Mouse (Mus musculus) cortical plate, adult 2 months (tissue): ENCODE results near the gene Shq1. TPM values are rescaled to one million over a fixed set of nuclear protein-coding genes. Genes with fewer than 3 reads are reported as not detected.
A peak's percentile ranks its signal among the peaks of the same experiment; 100 is the strongest.

Experiments used
- H3K27ac ChIP-seq: fragments of 200-500 bp; 2 replicates; pipeline ENCODE4 v1.5.1; 2012; ENCODE audit warnings: low read length, control low read depth, inconsistent platforms; ENCODE audit not compliant: insufficient read depth
- H3K4me1 ChIP-seq: fragments of 200-500 bp; 2 replicates; pipeline ENCODE4 v1.6.1; 2011; ENCODE audit warnings: low read length; ENCODE audit not compliant: control insufficient read depth, insufficient read depth
- H3K4me3 ChIP-seq: fragments of 200-500 bp; 2 replicates; pipeline ENCODE4 v1.5.1; 2011; ENCODE audit warnings: mild to moderate bottlenecking, low read length, control low read depth; ENCODE audit not compliant: insufficient read depth
- CTCF ChIP-seq: fragments of 200-500 bp; IDR thresholded peaks from 2 replicates; pipeline ENCODE4 v1.5.1; 2011; ENCODE audit warnings: mild to moderate bottlenecking, control low read depth, low read length; ENCODE audit not compliant: insufficient read depth; ENCODE audit errors: extremely low read depth
- POLR2A ChIP-seq: fragments of 200-500 bp; IDR thresholded peaks from 2 replicates; pipeline ENCODE4 v1.6.1; 2011; ENCODE audit warnings: mild to moderate bottlenecking, low read length, control low read depth; ENCODE audit not compliant: insufficient read depth; ENCODE audit errors: extremely low read depth
- polyA plus RNA-seq: library from polyadenylated mRNA; depleted of rRNA; stranded (reverse); fragments of >200 nt; gene quantifications from 2 replicates; pipeline ENCODE4 v1.2.3, GENCODE M21; 2012

Gene Shq1
- polyA plus RNA-seq, 1 experiment = 3.3 TPM

GRCm38 (mm10) chr6:100674974-100675373 is 4.0 kb upstream of the Shq1 start:
- Histone ChIP-seq H3K27ac (no peak overlapping the region), H3K4me3 (no peak overlapping the region), H3K4me1 (no peaks in the 10 kb centered on the region)
- TF ChIP-seq POLR2A = no peak
- TF ChIP-seq CTCF = peak; percentile 34

- no peak overlapping the region; the same call in 1 of the 2 replicates for H3K4me3 ChIP-seq
- no peak overlapping the region for H3K27ac ChIP-seq
- no peak for TF ChIP-seq CTCF
- no peak for TF ChIP-seq POLR2A
- H3K4me1 ChIP-seq = no peaks in the 10 kb centered on the region
These were observed 444 bp upstream of the Shq1 start for GRCm38 (mm10) chr6:100671401-100671800.

- Histone ChIP-seq H3K4me1 (no peaks in the 10 kb centered on the region), H3K4me3 (peak overlapping the region; percentile 89), H3K27ac (no peak overlapping the region)
- TF ChIP-seq CTCF = no peak
- TF ChIP-seq POLR2A = no peak
These were observed 551 bp downstream of the Shq1 start for GRCm38 (mm10) chr6:100670370-100670841.

- Histone ChIP-seq H3K27ac (no peak overlapping the region), H3K4me3 (no peak overlapping the region), H3K4me1 (no peaks in the 10 kb centered on the region)
- TF ChIP-seq CTCF (no peak), POLR2A (no peak)
These were observed 2.1 kb downstream of the Shq1 start for GRCm38 (mm10) chr6:100668858-100669257.

GRCm38 (mm10) chr6:100667644-100668043 is 3.3 kb downstream of the Shq1 start:
- H3K4me3 ChIP-seq = no peak overlapping the region
- H3K27ac ChIP-seq = no peak overlapping the region
- no peaks in the 10 kb centered on the region for H3K4me1 ChIP-seq
- TF ChIP-seq POLR2A (no peak), CTCF (0 out of 2 replicates have a peak, but pooled peaks have one; percentile 11)

GRCm38 (mm10) chr6:100662224-100662623 is 8.7 kb downstream of the Shq1 start:
- Histone ChIP-seq H3K27ac (no peak overlapping the region), H3K4me3 (no peak overlapping the region), H3K4me1 (no peaks in the 10 kb centered on the region; the same call in 1 of the 2 replicates)
- TF ChIP-seq CTCF = no peak
- TF ChIP-seq POLR2A = no peak

GRCm38 (mm10) chr6:100660395-100660794 is 10.6 kb downstream of the Shq1 start:
- Histone ChIP-seq H3K27ac (no peak overlapping the region), H3K4me3 (no peak overlapping the region), H3K4me1 (no peaks in the 10 kb centered on the region; the same call in 1 of the 2 replicates)
- no peak for TF ChIP-seq CTCF
- TF ChIP-seq POLR2A = no peak

- Histone ChIP-seq H3K4me3 (no peak overlapping the region), H3K4me1 (no peaks in the 10 kb centered on the region), H3K27ac (no peak overlapping the region)
- TF ChIP-seq POLR2A (no peak), CTCF (no peak)
These were observed 18.4 kb downstream of the Shq1 start for GRCm38 (mm10) chr6:100652535-100652934.

- TF ChIP-seq CTCF (no peak), POLR2A (no peak)
- H3K4me1 ChIP-seq = no peaks in the 10 kb centered on the region
- H3K27ac ChIP-seq = no peak overlapping the region
- no peak overlapping the region for H3K4me3 ChIP-seq
These were observed 23.8 kb downstream of the Shq1 start for GRCm38 (mm10) chr6:100647196-100647595.

GRCm38 (mm10) chr6:100645469-100646201 is 25.3 kb downstream of the Shq1 start:
- Histone ChIP-seq H3K27ac (no peak overlapping the region), H3K4me1 (no peaks in the 10 kb centered on the region), H3K4me3 (no peak overlapping the region)
- TF ChIP-seq POLR2A = no peak
- TF ChIP-seq CTCF = peak; percentile 92
